Mouse (Mus musculus): ENCODE results near the gene Rsph3a. TPM values are rescaled to one million over a fixed set of nuclear protein-coding genes. Genes with fewer than 3 reads are reported as not detected.
"Not testable (repeated sequence)": the region's sequence is repeated elsewhere in the genome, so short reads cannot be mapped to it uniquely, and the experiment has no call there.

Gene Rsph3a
- polyA plus RNA-seq, 1 experiment from 2014 or later = 73.7 TPM

- Histone ChIP-seq H3K4me2 (replicated peaks) (no peak within 1 kb of the TSS), H3K27ac (no peak within 1 kb of the TSS), H3K4me1 (replicated peaks; ENCODE audit: control insufficient read depth, insufficient read depth, low read length) (no peaks in the 10 kb centered on the region), H3K4me3 (replicated peaks; ENCODE audit: low read length) (no peak within 1 kb of the TSS), H3K9me3 (ENCODE audit: control insufficient read depth, low read length) (no peaks in the 10 kb centered on the region), H3K36me3 (replicated peaks; ENCODE audit: control insufficient read depth, insufficient read depth) (no peaks in the 10 kb centered on the region), H3K9ac (no peak within 1 kb of the TSS), H3K27me3 (ENCODE audit: control insufficient read depth, insufficient read depth, low read length) (no peaks in the 10 kb centered on the region)
- no peak for DNase-seq (ENCODE audit: low spot score)
- no peak for ATAC-seq (ENCODE audit: low FRiP score)
- 71% methylated on average over 13 of the region's 13 CpGs for WGBS
Observed at GRCm38 (mm10) chr17:7925413-7926160, 19.8 kb upstream of the Rsph3a start, which contains the start of gene Tagap. TSS of gene Tagap (plus strand) at chr17:7926000.

GRCm38 (mm10) chr17:7927582-7928535 is 17.6 kb upstream of the Rsph3a start:
- ATAC-seq (ENCODE audit: low FRiP score) (no peak), DNase-seq (ENCODE audit: low spot score) (peak; percentile 43)
- H3K9ac ChIP-seq = no peak overlapping the region
- 71% methylated on average over 24 of the region's 24 CpGs for WGBS
- no peak overlapping the region for H3K4me3 ChIP-seq (replicated peaks; ENCODE audit: low read length)
- H3K36me3 ChIP-seq (replicated peaks; ENCODE audit: control insufficient read depth, insufficient read depth) = no peaks in the 10 kb centered on the region
- H3K9me3 ChIP-seq (ENCODE audit: control insufficient read depth, low read length) = no peaks in the 10 kb centered on the region
- no peak overlapping the region for H3K4me2 ChIP-seq (replicated peaks)
- H3K4me1 ChIP-seq (replicated peaks; ENCODE audit: control insufficient read depth, insufficient read depth, low read length) = peaks cover 7% of the 10 kb centered on the region
- H3K27me3 ChIP-seq (ENCODE audit: control insufficient read depth, insufficient read depth, low read length) = no peaks in the 10 kb centered on the region
- H3K27ac ChIP-seq = no peak overlapping the region

- Histone ChIP-seq H3K9ac (no peak overlapping the region), H3K4me2 (replicated peaks) (no peak overlapping the region), H3K27ac (no peak overlapping the region), H3K4me3 (replicated peaks; ENCODE audit: low read length) (no peak overlapping the region), H3K27me3 (ENCODE audit: control insufficient read depth, insufficient read depth, low read length) (no peaks in the 10 kb centered on the region), H3K9me3 (ENCODE audit: control insufficient read depth, low read length) (no peaks in the 10 kb centered on the region), H3K4me1 (replicated peaks; ENCODE audit: control insufficient read depth, insufficient read depth, low read length) (peaks cover 7% of the 10 kb centered on the region), H3K36me3 (replicated peaks; ENCODE audit: control insufficient read depth, insufficient read depth) (no peaks in the 10 kb centered on the region)
- no peak for DNase-seq (ENCODE audit: low spot score)
- WGBS = 80% methylated on average over 6 of the region's 6 CpGs
- ATAC-seq (ENCODE audit: low FRiP score) = no peak
Observed at GRCm38 (mm10) chr17:7928662-7929061, 16.8 kb upstream of the Rsph3a start.

GRCm38 (mm10) chr17:7929279-7929678 is 16.1 kb upstream of the Rsph3a start:
- H3K4me1 ChIP-seq (replicated peaks; ENCODE audit: control insufficient read depth, insufficient read depth, low read length) = peaks cover 7% of the 10 kb centered on the region
- no peak overlapping the region for H3K4me3 ChIP-seq (replicated peaks; ENCODE audit: low read length)
- ATAC-seq (ENCODE audit: low FRiP score) = no peak
- 33% methylated on average over 8 of the region's 8 CpGs for WGBS
- H3K36me3 ChIP-seq (replicated peaks; ENCODE audit: control insufficient read depth, insufficient read depth) = no peaks in the 10 kb centered on the region
- H3K27me3 ChIP-seq (ENCODE audit: control insufficient read depth, insufficient read depth, low read length) = no peaks in the 10 kb centered on the region
- no peak overlapping the region for H3K9ac ChIP-seq
- no peak overlapping the region for H3K27ac ChIP-seq
- no peaks in the 10 kb centered on the region for H3K9me3 ChIP-seq (ENCODE audit: control insufficient read depth, low read length)
- DNase-seq (ENCODE audit: low spot score) = no peak
- H3K4me2 ChIP-seq (replicated peaks) = no peak overlapping the region

- Histone ChIP-seq H3K9me3 (ENCODE audit: control insufficient read depth, low read length) (no peaks in the 10 kb centered on the region), H3K9ac (no peak overlapping the region), H3K4me2 (replicated peaks) (no peak overlapping the region), H3K27ac (peak overlapping the region; percentile 44; the same call in 1 of the 2 replicates), H3K27me3 (ENCODE audit: control insufficient read depth, insufficient read depth, low read length) (no peaks in the 10 kb centered on the region), H3K4me3 (replicated peaks; ENCODE audit: low read length) (no peak overlapping the region), H3K36me3 (replicated peaks; ENCODE audit: control insufficient read depth, insufficient read depth) (no peaks in the 10 kb centered on the region), H3K4me1 (replicated peaks; ENCODE audit: control insufficient read depth, insufficient read depth, low read length) (peaks cover 7% of the 10 kb centered on the region)
- WGBS = 68% methylated on average over 13 of the region's 13 CpGs
- DNase-seq (ENCODE audit: low spot score) (no peak), ATAC-seq (ENCODE audit: low FRiP score) (no peak)
Observed at GRCm38 (mm10) chr17:7931096-7931990, 14.1 kb upstream of the Rsph3a start.

- not testable (repeated sequence) for H3K9me3 ChIP-seq (ENCODE audit: control insufficient read depth, low read length); H3K4me2 ChIP-seq (replicated peaks); H3K27ac ChIP-seq; H3K4me1 ChIP-seq (replicated peaks; ENCODE audit: control insufficient read depth, insufficient read depth, low read length); H3K9ac ChIP-seq; ATAC-seq (ENCODE audit: low FRiP score); DNase-seq (ENCODE audit: low spot score); H3K27me3 ChIP-seq (ENCODE audit: control insufficient read depth, insufficient read depth, low read length); H3K4me3 ChIP-seq (replicated peaks; ENCODE audit: low read length); H3K36me3 ChIP-seq (replicated peaks; ENCODE audit: control insufficient read depth, insufficient read depth)
- 88% methylated on average over 5 of the region's 8 CpGs for WGBS
Observed at GRCm38 (mm10) chr17:7932121-7932520, 13.3 kb upstream of the Rsph3a start.

- no peak overlapping the region for H3K27ac ChIP-seq
- DNase-seq (ENCODE audit: low spot score) (peak; percentile 30), ATAC-seq (ENCODE audit: low FRiP score) (no peak)
- no peak overlapping the region for H3K9ac ChIP-seq
- H3K4me1 ChIP-seq (replicated peaks; ENCODE audit: control insufficient read depth, insufficient read depth, low read length) = peaks cover 1% of the 10 kb centered on the region; the same call in 1 of the 2 replicates
- 71% methylated on average over 8 of the region's 8 CpGs for WGBS
- H3K27me3 ChIP-seq (ENCODE audit: control insufficient read depth, insufficient read depth, low read length) = no peaks in the 10 kb centered on the region
- H3K9me3 ChIP-seq (ENCODE audit: control insufficient read depth, low read length) = no peaks in the 10 kb centered on the region
- no peaks in the 10 kb centered on the region for H3K36me3 ChIP-seq (replicated peaks; ENCODE audit: control insufficient read depth, insufficient read depth)
- H3K4me3 ChIP-seq (replicated peaks; ENCODE audit: low read length) = no peak overlapping the region
- no peak overlapping the region for H3K4me2 ChIP-seq (replicated peaks)
Observed at GRCm38 (mm10) chr17:7939640-7940039, 5.8 kb upstream of the Rsph3a start.

- DNase-seq (ENCODE audit: low spot score); H3K9me3 ChIP-seq (ENCODE audit: control insufficient read depth, low read length); H3K36me3 ChIP-seq (replicated peaks; ENCODE audit: control insufficient read depth, insufficient read depth); H3K27me3 ChIP-seq (ENCODE audit: control insufficient read depth, insufficient read depth, low read length); H3K4me1 ChIP-seq (replicated peaks; ENCODE audit: control insufficient read depth, insufficient read depth, low read length): not testable (repeated sequence)
- H3K9ac ChIP-seq = peak overlapping the region; percentile 74
- WGBS = 1% methylated on average over 18 of the region's 27 CpGs
- peak overlapping the region; percentile 65 for H3K4me2 ChIP-seq (replicated peaks)
- peak overlapping the region; percentile 55 for H3K4me3 ChIP-seq (replicated peaks; ENCODE audit: low read length)
- peak; percentile 77 for ATAC-seq (ENCODE audit: low FRiP score)
- peak overlapping the region; percentile 92 for H3K27ac ChIP-seq
Observed at GRCm38 (mm10) chr17:7946053-7946627, 726 bp downstream of the Rsph3a start.

All from hindbrain, embryonic 14.5 days (tissue).